Mouse (Mus musculus) testis, adult 2 months (tissue): ENCODE data around the gene Rlbp1.

Experiments used
- CTCF ChIP-seq: fragments of 200-500 bp; IDR thresholded peaks from 2 replicates; pipeline ENCODE4 v1.5.1; 2012; ENCODE audit warnings: low read depth, mild to moderate bottlenecking, inconsistent platforms, low read length, moderate library complexity; ENCODE audit not compliant: control insufficient read depth, insufficient read depth, insufficient replicate concordance
- POLR2A ChIP-seq: fragments of 200-500 bp; IDR thresholded peaks from 2 replicates; pipeline ENCODE4 v1.6.1; 2012; ENCODE audit warnings: low read depth, mild to moderate bottlenecking, inconsistent platforms, low read length, moderate library complexity; ENCODE audit not compliant: control insufficient read depth

GRCm38 (mm10) chr7:79387991-79388390, 1.1 kb upstream of the Rlbp1 start:
- TF ChIP-seq CTCF = no peak
- TF ChIP-seq POLR2A = no peak
